Mouse (Mus musculus) gastrocnemius, postnatal 25 days (tissue): ENCODE results near the gene Gm17334. TPM values are rescaled to one million over a fixed set of nuclear protein-coding genes. Genes with fewer than 3 reads are reported as not detected.
"Not testable (repeated sequence)": the region's sequence is repeated elsewhere in the genome, so short reads cannot be mapped to it uniquely, and the experiment has no call there.

ENCODE experiments used
- DNase-seq: peaks from one replicate; pipeline ENCODE4 v3.0.0; 2022
- total RNA-seq, 2 experiments: library from RNA; stranded (reverse); gene quantifications; 1 replicate in 1 of 2; 2 replicates in 1 of 2; pipeline ENCODE4 v1.2.3; 2021

Gene Gm17334
- total RNA-seq, 2 experiments from 2014 or later: not detected

GRCm38 (mm10) chr11:53770125-53770791 lies 2.7 kb downstream of the Gm17334 start:
- peak; percentile 84 for DNase-seq

- peak; percentile 96 for DNase-seq
Observed at GRCm38 (mm10) chr11:53769760-53770124, 3.2 kb downstream of the Gm17334 start, which contains the start of gene Irf1. TSS of gene Irf1 (plus strand) at chr11:53770014.

- DNase-seq: no peak
Observed at GRCm38 (mm10) chr11:53769185-53769576, 3.8 kb downstream of the Gm17334 start.

- DNase-seq: no peak
Observed at GRCm38 (mm10) chr11:53768422-53769184, 4.4 kb downstream of the Gm17334 start.

- no peak for DNase-seq
Observed at GRCm38 (mm10) chr11:53764581-53764980, 8.4 kb downstream of the Gm17334 start.

GRCm38 (mm10) chr11:53763496-53764140 lies 9.4 kb downstream of the Gm17334 start:
- DNase-seq: peak; percentile 93

GRCm38 (mm10) chr11:53762827-53763495 lies 10.0 kb downstream of the Gm17334 start:
- peak; percentile 82 for DNase-seq

GRCm38 (mm10) chr11:53762426-53762825 lies 10.6 kb downstream of the Gm17334 start:
- no peak for DNase-seq

- DNase-seq: peak; percentile 64
Observed at GRCm38 (mm10) chr11:53761822-53762221, 11.2 kb downstream of the Gm17334 start.

GRCm38 (mm10) chr11:53761284-53761683 lies 11.7 kb downstream of the Gm17334 start:
- DNase-seq: no peak

GRCm38 (mm10) chr11:53759545-53760406 lies 13.2 kb downstream of the Gm17334 start:
- no peak for DNase-seq

- peak; percentile 54 for DNase-seq
Observed at GRCm38 (mm10) chr11:53758791-53759351, 14.1 kb downstream of the Gm17334 start.

GRCm38 (mm10) chr11:53758033-53758432 lies 15.0 kb downstream of the Gm17334 start:
- DNase-seq: not testable (repeated sequence)

GRCm38 (mm10) chr11:53757612-53758011 lies 15.4 kb downstream of the Gm17334 start:
- DNase-seq: no peak

GRCm38 (mm10) chr11:53755011-53755595 lies 17.9 kb downstream of the Gm17334 start:
- DNase-seq: no peak

GRCm38 (mm10) chr11:53749716-53750352 lies 23.2 kb downstream of the Gm17334 start:
- no peak for DNase-seq

GRCm38 (mm10) chr11:53749306-53749705 lies 23.7 kb downstream of the Gm17334 start:
- DNase-seq: no peak

- DNase-seq: no peak
Observed at GRCm38 (mm10) chr11:53748614-53749013, 24.4 kb downstream of the Gm17334 start.

GRCm38 (mm10) chr11:53747985-53748384 lies 25.0 kb downstream of the Gm17334 start:
- DNase-seq: no peak

GRCm38 (mm10) chr11:53745260-53745659 lies 27.7 kb downstream of the Gm17334 start:
- DNase-seq: no peak
